Mouse (Mus musculus) E14TG2a.4 (cell line): ENCODE data around the gene Cd200r3.

Source experiments
- H3K27me3 ChIP-seq: 2 replicates; pipeline ENCODE4 v1.6.1; 2014; ENCODE audit warnings: low read length, control low read depth; ENCODE audit not compliant: insufficient read depth
- H3K36me3 ChIP-seq: 2 replicates; pipeline ENCODE4 v1.6.1; 2014; ENCODE audit warnings: low read length, control low read depth; ENCODE audit not compliant: insufficient read depth
- H3K4me1 ChIP-seq: replicated peaks from 2 replicates; pipeline ENCODE4 v1.6.1; 2014; ENCODE audit warnings: low read depth, low read length, control low read depth
- H3K4me3 ChIP-seq: replicated peaks from 2 replicates; pipeline ENCODE4 v1.5.1; 2014; ENCODE audit warnings: mild to moderate bottlenecking, low read length
- H3K9me3 ChIP-seq: 2 replicates; pipeline ENCODE4 v1.6.1; 2014; ENCODE audit warnings: low read length, control low read depth
- CTCF ChIP-seq: conservative IDR thresholded peaks from 2 replicates; pipeline ENCODE4 v1.5.1; 2014; ENCODE audit warnings: low read length
- NANOG ChIP-seq: IDR thresholded peaks from 2 replicates; pipeline ENCODE4 v1.6.1; 2014; ENCODE audit warnings: borderline replicate concordance, low read length, mixed read lengths
- POU5F1 ChIP-seq: IDR thresholded peaks from 2 replicates; pipeline ENCODE4 v1.6.1; 2014; ENCODE audit warnings: low read length, borderline replicate concordance

Gene Cd200r3

DNA sequence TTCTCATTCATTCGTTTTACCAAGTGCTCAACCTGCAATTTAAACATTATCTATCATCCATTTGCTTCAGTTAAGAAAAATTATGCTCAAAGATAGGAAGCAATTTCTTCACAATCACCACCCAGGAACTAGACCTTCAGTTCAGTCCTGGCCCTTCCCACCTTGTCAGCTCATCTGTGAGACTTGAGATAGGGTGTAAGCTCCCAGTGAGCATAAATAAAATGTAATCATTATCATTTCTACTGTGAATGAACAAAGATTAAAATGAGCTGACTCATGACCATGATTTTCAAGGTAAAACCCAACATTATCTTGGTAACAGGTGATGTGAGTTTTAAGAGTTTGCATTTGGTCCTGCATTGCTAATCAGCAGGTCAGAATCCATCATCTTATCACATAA, 76.6 kb downstream of the Cd200r3 start:
- H3K27me3 ChIP-seq = no peaks in the 10 kb centered on the region
- H3K4me1 ChIP-seq = peaks cover 11% of the 10 kb centered on the region
- no peaks in the 10 kb centered on the region for H3K36me3 ChIP-seq
- TF ChIP-seq NANOG = no peak
- no peak for TF ChIP-seq POU5F1
- TF ChIP-seq CTCF = no peak
- H3K4me3 ChIP-seq = no peak overlapping the region
- H3K9me3 ChIP-seq = no peaks in the 10 kb centered on the region

DNA sequence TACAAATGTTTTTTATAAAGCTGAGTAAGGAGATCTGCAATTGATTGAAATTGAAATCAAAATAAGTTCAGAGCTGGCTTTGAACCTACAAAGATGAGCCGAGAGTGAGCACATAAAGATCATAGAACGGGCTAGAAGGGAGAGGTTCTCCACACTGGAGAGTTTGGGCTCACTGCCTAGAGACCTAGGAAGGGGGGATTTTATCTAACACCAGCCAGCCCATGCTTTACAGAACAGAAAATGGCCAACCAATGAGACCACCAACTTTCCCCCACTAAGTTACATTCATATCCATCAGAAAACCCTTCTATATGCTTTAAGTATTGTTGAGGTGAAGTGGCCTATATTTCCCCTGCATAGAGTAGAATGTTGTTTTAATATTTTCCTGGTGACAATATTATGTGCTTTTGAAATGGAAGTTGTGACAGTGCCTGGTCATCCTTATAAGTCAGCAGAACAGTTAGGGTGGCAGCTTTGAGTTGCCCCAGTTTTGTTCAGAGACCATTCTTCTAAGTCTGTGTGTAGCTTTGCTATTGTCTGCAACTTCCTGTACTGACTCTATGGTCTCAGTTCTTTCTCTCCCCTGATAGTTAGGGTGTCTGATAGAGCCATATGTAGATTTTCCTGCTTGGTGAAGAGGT, 77.3 kb downstream of the Cd200r3 start:
- no peaks in the 10 kb centered on the region for H3K36me3 ChIP-seq
- H3K9me3 ChIP-seq = no peaks in the 10 kb centered on the region
- TF ChIP-seq NANOG (no peak), POU5F1 (no peak), CTCF (no peak)
- no peaks in the 10 kb centered on the region for H3K27me3 ChIP-seq
- no peak overlapping the region for H3K4me3 ChIP-seq
- H3K4me1 ChIP-seq = peaks cover 11% of the 10 kb centered on the region

GRCm38 (mm10) chr16:45021443-45021842, 78.0 kb downstream of the Cd200r3 start:
- H3K4me1 ChIP-seq = peaks cover 11% of the 10 kb centered on the region
- no peaks in the 10 kb centered on the region for H3K27me3 ChIP-seq
- H3K9me3 ChIP-seq = no peaks in the 10 kb centered on the region
- TF ChIP-seq CTCF = no peak
- TF ChIP-seq NANOG = no peak
- no peak for TF ChIP-seq POU5F1
- no peaks in the 10 kb centered on the region for H3K36me3 ChIP-seq
- H3K4me3 ChIP-seq = no peak overlapping the region

- no peak for TF ChIP-seq POU5F1
- peak; percentile 50 for TF ChIP-seq CTCF
- Histone ChIP-seq H3K4me1 (peaks cover 11% of the 10 kb centered on the region), H3K4me3 (no peak overlapping the region), H3K36me3 (no peaks in the 10 kb centered on the region), H3K27me3 (no peaks in the 10 kb centered on the region), H3K9me3 (no peaks in the 10 kb centered on the region)
Observed at GRCm38 (mm10) chr16:45023904-45024303, 80.4 kb downstream of the Cd200r3 start.

DNA sequence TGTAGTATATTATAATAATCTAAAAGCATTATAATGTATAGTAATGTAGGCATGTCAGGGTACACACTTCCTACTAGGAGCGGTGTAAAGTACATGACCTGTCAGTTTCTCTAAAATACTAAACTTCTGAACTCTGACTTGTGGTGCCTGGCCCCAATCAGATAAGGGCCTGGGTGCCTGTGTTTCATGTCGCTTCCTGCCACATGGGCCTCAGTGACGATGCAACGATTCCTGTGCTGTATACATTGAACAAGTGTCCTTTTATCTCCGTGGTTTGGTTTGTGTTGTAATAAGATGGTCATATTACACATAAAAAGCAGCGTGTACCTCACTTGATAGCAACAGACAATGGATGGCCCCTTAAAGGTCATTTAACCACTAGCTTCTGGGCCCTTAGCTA, 81.8 kb downstream of the Cd200r3 start:
- Histone ChIP-seq H3K4me1 (peaks cover 11% of the 10 kb centered on the region), H3K36me3 (no peaks in the 10 kb centered on the region), H3K9me3 (no peaks in the 10 kb centered on the region), H3K27me3 (no peaks in the 10 kb centered on the region), H3K4me3 (no peak overlapping the region)
- TF ChIP-seq NANOG (no peak), CTCF (no peak), POU5F1 (no peak)

DNA sequence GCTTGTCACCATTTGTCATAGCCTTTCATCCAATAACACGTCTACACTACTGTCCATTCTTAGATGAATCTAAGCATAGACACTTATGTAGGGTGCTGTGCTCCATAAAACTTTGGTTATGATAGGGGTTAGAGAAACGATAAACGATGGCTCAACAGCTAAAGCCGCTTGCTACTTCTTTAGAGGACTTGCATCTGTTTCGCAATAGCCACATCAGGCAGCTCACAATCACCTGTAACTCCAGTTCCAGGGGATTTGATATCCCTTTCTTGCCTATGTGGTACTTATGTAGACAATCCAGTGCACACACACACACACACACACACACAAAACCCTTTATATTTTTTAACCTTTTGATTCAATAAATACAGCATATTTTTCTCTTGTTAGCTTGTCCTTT, 85.6 kb downstream of the Cd200r3 start:
- no peak for TF ChIP-seq NANOG
- TF ChIP-seq CTCF = no peak
- no peak for TF ChIP-seq POU5F1
- H3K4me1 ChIP-seq = no peaks in the 10 kb centered on the region

DNA sequence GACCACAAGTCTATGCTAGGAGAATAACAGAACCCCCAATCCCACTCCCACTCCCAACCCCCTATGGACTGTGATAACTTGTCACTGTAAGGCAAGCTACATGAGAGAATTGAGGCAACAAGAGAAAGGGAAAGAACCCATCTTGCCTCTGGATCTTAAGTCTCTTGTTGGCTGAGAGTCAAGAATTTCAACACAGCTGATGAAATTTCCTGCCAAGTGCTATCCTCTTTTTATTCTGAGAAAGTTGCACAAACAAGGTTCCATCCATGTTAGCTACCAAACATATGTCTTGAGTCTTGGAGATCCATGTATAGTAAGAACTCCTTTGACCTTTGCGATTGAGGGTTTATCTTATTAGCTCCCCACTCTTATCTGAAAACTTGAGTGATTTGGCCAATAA, 86.0 kb downstream of the Cd200r3 start:
- Histone ChIP-seq H3K4me3 (no peak overlapping the region), H3K27me3 (no peaks in the 10 kb centered on the region), H3K9me3 (no peaks in the 10 kb centered on the region), H3K36me3 (no peaks in the 10 kb centered on the region), H3K4me1 (no peaks in the 10 kb centered on the region)
- no peak for TF ChIP-seq CTCF
- no peak for TF ChIP-seq POU5F1
- no peak for TF ChIP-seq NANOG

More for the DNA sequence above, 85.6 kb downstream of the Cd200r3 start:
- H3K4me3 ChIP-seq = no peak overlapping the region
- no peaks in the 10 kb centered on the region for H3K9me3 ChIP-seq
- H3K36me3 ChIP-seq = no peaks in the 10 kb centered on the region
- no peaks in the 10 kb centered on the region for H3K27me3 ChIP-seq

- no peaks in the 10 kb centered on the region for H3K9me3 ChIP-seq
Observed at GRCm38 (mm10) chr16:45030127-45030526, 86.6 kb downstream of the Cd200r3 start.

GRCm38 (mm10) chr16:45030796-45031195, 87.3 kb downstream of the Cd200r3 start:
- Histone ChIP-seq H3K4me3 (no peak overlapping the region), H3K9me3 (no peaks in the 10 kb centered on the region), H3K4me1 (no peaks in the 10 kb centered on the region), H3K36me3 (no peaks in the 10 kb centered on the region), H3K27me3 (no peaks in the 10 kb centered on the region)
- TF ChIP-seq CTCF (no peak), NANOG (no peak), POU5F1 (no peak)

More at GRCm38 (mm10) chr16:45030127-45030526, 86.6 kb downstream of the Cd200r3 start:
- Histone ChIP-seq H3K4me1 (no peaks in the 10 kb centered on the region), H3K4me3 (no peak overlapping the region), H3K36me3 (no peaks in the 10 kb centered on the region), H3K27me3 (no peaks in the 10 kb centered on the region)
- no peak for TF ChIP-seq CTCF
- TF ChIP-seq POU5F1 = no peak
- no peak for TF ChIP-seq NANOG
